In the genomic region with DNA sequence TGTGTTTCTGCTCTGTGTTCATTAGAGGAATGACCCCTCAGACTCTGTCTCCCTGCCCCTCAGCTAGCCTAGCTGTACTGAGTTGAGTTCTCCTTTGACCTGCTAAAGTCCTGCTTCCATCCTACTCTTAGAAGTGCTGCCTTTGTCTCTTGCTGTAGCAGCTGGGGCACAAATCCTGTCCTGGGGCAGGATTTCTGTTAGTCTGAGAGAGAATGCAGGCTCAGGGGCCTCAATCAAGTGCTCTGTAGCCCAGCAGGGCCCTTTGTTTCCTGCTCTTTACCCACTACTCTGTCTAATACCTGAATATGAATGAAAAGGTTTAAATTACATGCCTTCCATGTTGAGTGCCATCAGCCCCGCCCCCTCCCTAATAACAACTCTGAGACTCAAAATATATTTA, we compare ENCODE assay signal across 10 mouse cellular contexts. TPM values are rescaled to one million over a fixed set of nuclear protein-coding genes. Genes with fewer than 3 reads are reported as not detected.
DNase-seq lines count a peak whose midpoint lies in the region; ATAC-seq lines count a peak whose summit lies in the region.
"Had no signal": no experiment of that assay in that cellular context is flagged by ENCODE, and none has a peak within 500 bp of the region (broad histone marks: within the 10 kb centered on the region; RNA-seq: fewer than 3 reads in every experiment).

No protein-coding gene starts in this region.

- peaks cover 16% of the 10 kb centered on the region for H3K36me3 ChIP-seq in heart, embryonic 13.5 days
- peaks cover 10% of the 10 kb centered on the region; the same call in 1 of the 2 replicates for H3K36me3 ChIP-seq in embryonic facial prominence, embryonic 14.5 days (ENCODE audit: control insufficient read depth, insufficient read depth, low read length)
- no peaks in the 10 kb centered on the region for H3K36me3 ChIP-seq in midbrain, embryonic 11.5 days (ENCODE audit: control insufficient read depth, insufficient read depth, low read length)

- H3K4me2 ChIP-seq in heart, embryonic 13.5 days = no peak overlapping the region
- no peak overlapping the region for H3K4me2 ChIP-seq in embryonic facial prominence, embryonic 14.5 days (ENCODE audit: low read depth, low read length)
- H3K4me2 ChIP-seq in midbrain, embryonic 11.5 days = peak overlapping the region; percentile 14; the same call in 1 of the 2 replicates

- H3K9ac ChIP-seq in heart, embryonic 13.5 days = peak overlapping the region; percentile 30; the same call in 1 of the 2 replicates
- H3K9ac ChIP-seq in embryonic facial prominence, embryonic 14.5 days (ENCODE audit: low read depth, low read length) = no peak overlapping the region
- peak overlapping the region; percentile 52 for H3K9ac ChIP-seq in midbrain, embryonic 11.5 days (ENCODE audit: low read length)

- peak overlapping the region; percentile 77 for H3K27ac ChIP-seq in heart, embryonic 13.5 days (replicated peaks)
- H3K27ac ChIP-seq in embryonic facial prominence, embryonic 14.5 days (replicated peaks; ENCODE audit: low read depth, low read length) = no peak overlapping the region
- peak overlapping the region; percentile 96 for H3K27ac ChIP-seq in midbrain, embryonic 11.5 days (ENCODE audit: low read depth, low read length)

- 90% methylated on average over 1 of the region's 1 CpGs for WGBS in heart, embryonic 13.5 days
- WGBS in embryonic facial prominence, embryonic 14.5 days = 58% methylated on average over 1 of the region's 1 CpGs
- 23% methylated on average over 1 of the region's 1 CpGs for WGBS in midbrain, embryonic 11.5 days

- no peak overlapping the region for H3K4me3 ChIP-seq in heart, embryonic 13.5 days
- no peak overlapping the region for H3K4me3 ChIP-seq in embryonic facial prominence, embryonic 14.5 days (ENCODE audit: low read depth, low read length)
- H3K4me3 ChIP-seq in midbrain, embryonic 11.5 days (ENCODE audit: low read depth, low read length) = no peak overlapping the region
- H3K4me3 ChIP-seq: erythroblast, embryonic 14.5 days had no signal

- no peaks in the 10 kb centered on the region for H3K27me3 ChIP-seq in heart, embryonic 13.5 days (replicated peaks)
- H3K27me3 ChIP-seq in embryonic facial prominence, embryonic 14.5 days (replicated peaks; ENCODE audit: control insufficient read depth, insufficient read depth, low read length) = no peaks in the 10 kb centered on the region
- H3K27me3 ChIP-seq in midbrain, embryonic 11.5 days (ENCODE audit: control insufficient read depth, insufficient read depth, low read length) = no peaks in the 10 kb centered on the region

- no peak for ATAC-seq in heart, embryonic 13.5 days (ENCODE audit: extremely low read depth, insufficient number of reproducible peaks, low FRiP score, low TSS enrichment)
- peak; percentile 72; the same call in 1 of the 2 replicates for ATAC-seq in embryonic facial prominence, embryonic 14.5 days (ENCODE audit: low read depth)
- peak; percentile 91 for ATAC-seq in midbrain, embryonic 11.5 days (ENCODE audit: low FRiP score)

- H3K4me1 ChIP-seq in heart, embryonic 13.5 days = peaks cover 44% of the 10 kb centered on the region
- H3K4me1 ChIP-seq in embryonic facial prominence, embryonic 14.5 days (ENCODE audit: control insufficient read depth, insufficient read depth, low read length) = no peaks in the 10 kb centered on the region
- peaks cover 19% of the 10 kb centered on the region for H3K4me1 ChIP-seq in midbrain, embryonic 11.5 days (ENCODE audit: control insufficient read depth, insufficient read depth, low read length)

- DNase-seq in heart, postnatal 4 days = no peak
- DNase-seq in ZHBTc4 (ENCODE audit: low read depth, low spot score) = peak; percentile 22
- DNase-seq in embryonic facial prominence, embryonic 14.5 days (ENCODE audit: low spot score) = peak; percentile 16
- DNase-seq in midbrain, embryonic 11.5 days (ENCODE audit: low spot score, missing footprints) = peak; percentile 90
- DNase-seq in adrenal gland, adult (ENCODE audit: inconsistent age in 2 of 2, low spot score in 1 of 2) = no peak
- no peak for DNase-seq in B cell, adult 2 months
- no peak for DNase-seq in adrenal gland, postnatal 36 days
- DNase-seq: cerebellum, adult 8-10 months had no signal

- no peaks in the 10 kb centered on the region for H3K9me3 ChIP-seq in heart, embryonic 13.5 days
- H3K9me3 ChIP-seq in embryonic facial prominence, embryonic 14.5 days (ENCODE audit: control insufficient read depth, low read length) = no peaks in the 10 kb centered on the region
- H3K9me3 ChIP-seq in midbrain, embryonic 11.5 days (ENCODE audit: control insufficient read depth, low read length) = no peaks in the 10 kb centered on the region

RNA-seq across cellular contexts. Expression of a gene that starts 23.8 kb away (rescaled TPM):
- 39.5 and 44.3 TPM in 2 replicates for polyA plus RNA-seq in heart, embryonic 13.5 days (2015; fragmentation: Nextera tagmentation; extraction: Ambion mirVana)
- total RNA-seq in heart, postnatal 4 days (2021) = 10 to 100 TPM; 60.2 to 62.0 TPM
- 53.2 and 60.6 TPM in 2 replicates for polyA plus RNA-seq in embryonic facial prominence, embryonic 14.5 days (2014; fragmentation: Nextera tagmentation; extraction: Ambion mirVana)
- polyA plus RNA-seq in midbrain, embryonic 11.5 days (2014; fragmentation: Nextera tagmentation; extraction: Ambion mirVana) = 116 and 123 TPM in 2 replicates
- 10 to 100 TPM; 33.3 to 38.1 TPM for total RNA-seq in adrenal gland, postnatal 36 days (2021)

RNA-seq across cellular contexts. Expression of a gene that starts 40.6 kb away (rescaled TPM):
- 11.7 and 12.7 TPM in 2 replicates for polyA plus RNA-seq in heart, embryonic 13.5 days (2015; fragmentation: Nextera tagmentation; extraction: Ambion mirVana)
- total RNA-seq in heart, postnatal 4 days (2021) = 10 to 100 TPM; 10.6 to 11.2 TPM
- polyA plus RNA-seq in embryonic facial prominence, embryonic 14.5 days (2014; fragmentation: Nextera tagmentation; extraction: Ambion mirVana) = 11.2 and 15.3 TPM in 2 replicates
- 18.3 and 20.6 TPM in 2 replicates for polyA plus RNA-seq in midbrain, embryonic 11.5 days (2014; fragmentation: Nextera tagmentation; extraction: Ambion mirVana)
- 1 to 10 TPM; 6.0 to 6.4 TPM for total RNA-seq in adrenal gland, postnatal 36 days (2021)

Comparison
In these comparisons a context has a peak if more than half of its experiments do, and no peak if none do; other contexts are left out.
1. DNase-seq: peak in ZHBTc4 (single experiment), embryonic facial prominence, embryonic 14.5 days (single experiment) and midbrain, embryonic 11.5 days (single experiment); none in heart, postnatal 4 days (single experiment), adrenal gland, adult (0 of 2), B cell, adult 2 months (0 of 2) and adrenal gland, postnatal 36 days (0 of 2).